Mouse (Mus musculus): ENCODE results near the gene Wipi2.
A peak's percentile ranks its signal among the peaks of the same experiment; 100 is the strongest.

Gene Wipi2

DNA sequence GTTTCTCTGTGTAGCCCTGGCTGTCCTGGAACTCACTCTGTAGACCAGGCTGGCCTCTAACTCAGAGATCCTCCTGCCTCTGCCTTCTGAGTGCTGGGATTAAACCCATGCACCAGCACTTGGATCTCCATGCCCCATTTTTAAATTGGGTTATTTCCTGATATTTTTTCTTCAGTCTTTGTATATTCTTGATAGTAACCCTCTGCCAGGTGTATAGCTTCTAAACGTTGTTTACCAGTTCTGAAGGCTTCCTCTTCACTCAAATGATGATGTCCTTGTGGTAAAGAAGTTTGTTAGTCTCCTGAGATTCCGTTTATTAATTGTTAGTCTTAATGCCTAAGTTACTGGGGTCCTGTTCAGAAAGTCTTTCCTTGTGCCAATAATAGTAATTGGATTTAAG lies at the start of gene Wipi2:
Gene Wipi2 (plus strand): TSS at position 301 of the 400 bp plus-strand sequence.
- DNase-seq (ENCODE audit: low spot score): no peak

DNA sequence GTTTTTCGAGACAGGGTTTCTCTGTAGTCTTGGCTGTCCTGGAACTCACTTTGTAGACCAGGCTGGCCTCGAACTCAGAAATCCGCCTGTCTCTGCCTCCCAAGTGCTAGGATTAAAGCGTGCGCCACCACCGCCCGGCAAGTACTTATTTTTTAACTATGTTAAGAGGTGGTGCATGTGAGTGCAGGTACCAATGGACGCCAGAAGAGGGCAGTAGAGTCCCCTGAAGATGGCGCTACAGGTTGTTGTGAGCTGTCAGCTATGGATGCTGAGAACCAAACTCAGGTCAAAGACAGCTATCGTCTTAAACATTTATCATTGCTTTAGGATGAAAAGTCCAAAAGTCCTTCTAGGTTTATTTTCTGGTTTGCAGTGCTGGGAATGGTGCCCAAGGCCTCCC lies 49.3 kb upstream of the Wipi2 start:
- no peak for DNase-seq (ENCODE audit: low spot score)

DNA sequence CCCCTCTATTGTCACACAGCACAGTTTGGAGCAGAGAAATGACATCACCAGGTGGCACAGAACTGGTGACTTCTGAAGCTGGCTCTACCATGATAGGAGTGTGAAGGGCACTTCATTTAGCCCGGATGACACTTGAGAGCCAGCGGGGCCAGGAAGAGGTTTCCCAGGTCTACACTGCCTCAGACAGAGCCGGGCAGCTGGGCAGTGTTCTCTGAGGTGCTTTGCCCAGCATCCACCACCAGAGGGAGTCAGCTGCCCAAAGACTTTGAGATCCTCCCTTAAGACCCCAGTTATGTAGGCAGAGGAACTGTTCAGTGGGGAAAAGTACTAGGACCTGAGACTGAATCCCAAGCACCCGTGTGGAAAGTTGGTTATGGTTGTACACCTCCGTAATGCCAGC lies 46.0 kb upstream of the Wipi2 start:
- DNase-seq (ENCODE audit: low spot score): peak; percentile 50

DNA sequence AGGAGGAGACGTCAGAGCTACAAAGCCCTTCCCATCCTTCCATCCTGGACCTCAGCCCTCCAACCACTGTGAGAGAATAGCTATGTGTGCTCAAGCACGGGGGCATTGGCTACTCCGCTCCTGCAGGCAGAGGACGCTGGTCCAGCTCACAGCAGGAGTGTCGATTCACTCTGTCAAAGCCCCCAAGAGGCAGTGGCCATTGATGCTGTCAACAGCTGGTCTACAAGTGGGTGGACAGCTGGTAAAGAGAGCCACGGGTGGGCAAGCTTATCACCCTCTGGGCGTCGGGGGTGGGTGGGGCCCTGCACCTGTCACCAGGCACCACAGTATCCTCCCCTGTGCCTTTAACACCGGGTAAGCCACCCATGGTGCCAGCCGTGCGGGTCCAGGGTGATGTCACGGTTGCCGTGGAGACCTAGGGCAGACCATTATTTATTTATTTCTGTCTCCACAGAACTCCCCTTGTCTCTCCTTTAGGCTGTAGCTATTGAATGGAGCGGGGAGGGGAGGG lies 43.8 kb upstream of the Wipi2 start:
- no peak for DNase-seq (ENCODE audit: low spot score)

DNA sequence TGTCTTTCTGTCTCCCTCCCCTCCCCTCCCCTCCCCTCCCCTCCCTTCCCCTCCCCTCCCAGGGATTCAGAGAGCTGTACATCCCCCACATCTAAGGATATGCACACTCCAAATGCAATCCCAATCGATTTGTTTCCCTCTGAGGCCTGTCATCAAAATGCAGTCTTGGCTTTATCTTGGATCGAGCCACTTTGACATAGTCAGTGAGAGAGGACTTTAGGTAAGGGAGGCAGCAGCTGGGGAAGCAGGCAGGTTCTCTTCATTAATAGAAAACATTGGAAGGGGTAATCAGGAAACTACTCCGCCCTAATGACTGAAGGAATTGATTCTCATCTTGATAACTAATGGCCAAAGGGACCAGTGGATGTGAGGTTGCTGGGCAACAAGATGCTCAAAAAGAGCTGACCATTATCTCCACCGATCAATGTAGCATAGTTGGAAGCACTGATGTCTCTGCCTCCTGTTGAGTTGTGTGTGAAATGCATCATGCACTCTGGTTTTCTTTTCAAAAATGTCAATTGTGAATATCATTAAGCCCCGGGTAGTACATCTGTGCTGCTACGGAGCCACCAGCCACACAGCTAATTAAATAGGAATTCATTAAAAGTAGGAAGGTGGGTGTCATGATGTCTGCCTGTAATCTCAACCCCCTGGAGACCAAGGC lies 36.4 kb upstream of the Wipi2 start:
- no peak for DNase-seq (ENCODE audit: low spot score)

DNA sequence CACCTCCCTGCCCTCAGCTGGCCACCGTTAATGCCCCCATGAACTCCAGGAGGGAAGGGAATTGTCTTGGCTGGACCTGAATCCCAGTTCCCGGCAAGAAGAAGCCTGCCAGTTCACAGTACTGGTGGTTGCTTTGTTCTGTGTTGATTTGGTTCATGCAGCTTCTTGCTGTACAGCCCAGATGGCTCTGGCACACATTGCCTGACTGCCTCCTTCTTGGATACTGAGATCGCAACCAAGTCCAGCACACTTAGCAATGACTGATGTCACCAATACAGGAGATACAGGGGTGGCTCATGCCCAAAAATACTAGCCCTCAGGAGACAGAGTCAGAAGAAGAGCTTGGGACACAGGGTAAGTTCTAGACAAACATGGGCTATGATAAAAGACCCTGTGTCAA lies 31.8 kb upstream of the Wipi2 start:
- no peak for DNase-seq (ENCODE audit: low spot score)

DNA sequence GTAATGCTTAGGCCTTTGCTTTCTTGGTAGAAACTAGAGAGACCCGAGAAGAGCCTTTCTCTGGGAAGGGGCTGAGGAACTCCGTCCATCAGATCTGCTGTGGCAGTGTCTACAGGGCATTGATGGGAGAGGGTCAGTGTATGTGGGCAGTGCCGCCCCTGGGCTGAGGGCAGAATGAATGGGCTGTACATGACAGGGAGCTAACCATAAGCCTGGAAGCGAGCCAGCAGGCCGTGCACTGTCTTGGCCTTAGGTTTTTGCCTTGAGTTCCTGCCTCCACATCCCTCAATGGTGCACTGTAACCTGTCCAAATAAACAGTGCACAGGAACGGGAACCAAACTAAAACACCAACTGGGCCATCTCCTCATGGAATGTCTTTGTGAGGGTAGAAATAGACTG lies 30.8 kb upstream of the Wipi2 start:
- DNase-seq (ENCODE audit: low spot score): no peak

DNA sequence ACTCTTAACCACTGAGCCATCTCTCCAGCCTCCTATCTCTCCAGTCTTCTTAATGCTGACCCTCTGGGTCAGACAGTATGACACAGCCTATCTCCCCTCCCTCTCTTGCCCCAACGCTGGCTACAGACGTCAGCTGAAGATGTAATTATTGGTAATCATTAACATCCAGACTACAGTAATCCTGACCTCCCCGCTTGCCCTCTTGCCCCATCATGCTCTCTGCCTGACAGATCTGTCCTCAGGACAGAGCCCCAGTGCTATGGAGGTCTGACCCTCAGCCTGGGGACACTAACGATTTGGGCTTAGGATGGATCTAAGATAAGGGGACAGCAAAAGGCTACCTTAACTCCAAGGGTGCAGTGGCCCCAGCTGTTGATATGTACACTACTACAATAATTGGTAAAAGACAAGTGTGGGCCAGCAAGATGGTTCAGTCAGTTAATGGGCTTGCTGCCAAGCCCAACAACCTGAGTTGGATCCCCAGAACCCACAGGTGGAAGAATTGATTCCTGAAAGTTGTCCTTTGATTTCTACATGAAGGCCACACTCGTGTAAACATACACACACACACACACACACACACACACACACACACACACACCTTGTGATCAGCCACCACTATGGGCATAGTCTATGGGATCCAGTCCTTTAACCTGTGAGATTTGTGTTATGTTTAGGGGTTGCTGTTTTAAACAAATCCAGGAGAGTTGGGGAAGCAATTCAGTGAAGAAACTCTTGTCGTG lies 29.7 kb upstream of the Wipi2 start:
- no peak for DNase-seq (ENCODE audit: low spot score)

DNA sequence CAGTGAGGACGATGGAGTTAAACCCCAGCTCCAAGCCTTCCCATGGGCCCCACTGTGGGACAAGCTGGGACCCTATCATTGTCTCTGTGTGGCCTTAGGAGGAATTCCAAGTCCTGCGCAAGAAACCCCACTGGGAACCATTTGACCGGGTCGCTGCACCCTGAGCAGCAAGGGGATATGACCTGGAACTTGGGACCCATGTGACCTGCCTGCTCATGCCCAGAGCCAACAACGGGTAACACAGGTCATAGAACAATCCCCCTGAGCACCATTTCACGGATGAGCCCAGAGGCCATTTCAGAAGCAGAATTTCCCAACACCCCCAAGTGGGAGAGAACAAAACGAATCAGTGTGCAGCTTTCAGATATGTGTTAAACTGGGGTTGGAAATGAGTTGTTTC lies 23.1 kb upstream of the Wipi2 start:
- no peak for DNase-seq (ENCODE audit: low spot score)

DNA sequence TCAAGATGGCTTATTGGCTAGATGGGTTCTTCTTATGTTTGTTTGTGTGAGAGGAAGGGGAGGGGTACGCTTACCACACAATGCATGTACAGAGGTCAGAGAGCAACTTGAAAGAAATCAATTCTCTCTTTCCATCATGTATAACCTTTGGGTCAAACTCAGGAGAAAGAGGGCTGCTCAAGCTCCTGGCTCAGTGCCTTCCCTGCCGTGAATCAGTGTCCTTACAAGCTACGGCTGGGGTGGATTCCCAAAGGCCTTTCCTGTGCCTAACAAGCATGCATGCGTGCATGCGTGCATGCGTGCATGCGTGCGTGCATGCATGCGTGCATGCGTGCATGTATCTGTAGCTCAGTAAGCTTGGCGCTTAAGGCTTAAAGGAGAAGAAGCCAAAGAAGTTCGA lies 22.2 kb upstream of the Wipi2 start:
- DNase-seq (ENCODE audit: low spot score): no peak

DNA sequence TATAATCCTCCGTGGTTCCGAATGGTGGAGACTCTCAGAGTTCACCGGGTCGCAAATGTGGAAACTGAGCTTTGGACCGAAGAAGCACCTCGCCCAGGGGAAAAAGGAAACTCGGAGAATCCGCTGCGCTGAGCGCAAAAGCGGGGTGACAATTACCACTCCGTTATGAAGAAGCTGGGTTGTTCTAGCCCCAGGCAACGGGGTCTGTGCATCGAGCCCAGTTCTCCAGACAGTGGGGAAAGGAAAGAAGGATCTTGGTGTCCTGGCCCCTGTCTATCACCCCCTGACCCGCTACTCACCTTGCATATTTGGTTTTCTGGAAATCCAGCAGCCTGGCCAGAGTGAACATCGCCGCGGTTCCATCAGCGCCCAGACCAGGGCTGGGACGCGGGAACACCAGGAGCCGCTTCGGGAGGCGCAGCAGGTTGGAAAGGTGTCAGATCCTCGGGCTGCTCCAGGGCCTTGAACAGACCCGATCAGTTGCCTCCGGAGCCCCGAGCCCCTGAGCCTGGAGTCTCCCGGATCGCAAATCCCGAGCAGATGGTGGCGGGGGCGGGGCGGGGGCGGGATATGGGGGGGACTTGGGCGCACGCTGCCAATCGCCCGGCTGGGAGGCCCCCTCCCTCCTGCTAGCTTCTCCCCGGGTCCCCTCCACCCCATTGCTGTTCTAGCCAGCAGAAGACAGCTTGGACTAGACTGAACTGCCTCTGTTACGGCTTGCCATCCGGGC lies 19.1 kb upstream of the Wipi2 start, which contains the start of gene Mmd2:
Gene Mmd2 (minus strand): TSS at position 542 of the 730 bp plus-strand sequence.
- DNase-seq (ENCODE audit: low spot score): no peak

DNA sequence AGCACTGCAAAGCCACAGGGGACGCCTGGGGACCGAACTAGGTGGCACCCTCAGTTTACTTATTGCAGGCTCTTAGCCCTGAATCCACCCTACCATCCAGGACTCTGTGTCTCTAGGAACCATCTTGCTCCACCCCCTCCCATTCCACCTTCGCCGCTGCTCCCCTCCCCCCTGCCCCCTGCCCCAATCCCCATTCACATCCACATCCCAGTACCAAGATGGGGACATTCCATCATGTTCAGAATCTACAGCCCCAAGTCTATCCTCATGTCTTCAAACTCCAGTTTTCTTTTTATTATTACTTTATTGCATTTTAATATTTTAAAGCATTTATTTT lies 18.5 kb upstream of the Wipi2 start:
- no peak for DNase-seq (ENCODE audit: low spot score)

DNA sequence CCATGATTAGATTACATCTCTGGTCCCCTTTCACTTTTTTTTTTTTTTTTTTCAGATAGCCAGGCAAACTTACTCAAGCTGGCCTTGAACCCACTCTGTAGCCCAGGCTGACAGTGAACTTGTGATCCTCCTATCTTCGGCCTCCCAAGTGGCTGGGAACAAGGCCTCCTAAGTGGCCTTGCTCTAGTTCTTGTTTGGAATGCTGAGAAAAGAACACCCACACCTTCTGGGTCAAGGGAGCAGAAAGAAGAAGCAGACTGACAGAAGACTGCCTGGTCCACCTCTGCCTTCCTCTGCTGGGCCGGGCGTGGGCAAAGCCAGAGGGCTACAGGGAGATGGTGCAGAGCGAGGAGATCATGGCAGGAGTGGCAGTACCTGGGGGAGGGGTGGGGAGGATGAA lies 17.1 kb upstream of the Wipi2 start:
- DNase-seq (ENCODE audit: low spot score): no peak

DNA sequence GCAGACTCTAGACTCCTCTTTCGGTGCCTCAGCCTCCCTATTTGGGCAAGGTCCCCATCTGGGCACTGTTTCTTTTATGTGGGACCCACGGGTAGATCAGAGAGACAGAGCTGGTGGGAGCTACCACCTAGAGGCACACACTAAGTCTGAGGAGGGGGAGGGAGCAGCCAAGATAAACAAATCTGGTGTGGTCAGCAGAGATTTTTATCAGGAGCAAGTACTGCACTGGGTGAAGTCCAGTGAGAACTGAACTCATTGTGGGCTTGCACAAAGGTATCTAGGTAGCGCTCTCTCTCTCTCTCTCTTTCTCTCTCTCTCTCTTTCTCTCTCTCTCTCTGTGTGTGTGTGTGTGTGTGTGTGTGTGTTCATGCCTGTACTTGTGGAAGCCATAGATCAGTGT lies 13.0 kb upstream of the Wipi2 start:
- no peak for DNase-seq (ENCODE audit: low spot score)

DNA sequence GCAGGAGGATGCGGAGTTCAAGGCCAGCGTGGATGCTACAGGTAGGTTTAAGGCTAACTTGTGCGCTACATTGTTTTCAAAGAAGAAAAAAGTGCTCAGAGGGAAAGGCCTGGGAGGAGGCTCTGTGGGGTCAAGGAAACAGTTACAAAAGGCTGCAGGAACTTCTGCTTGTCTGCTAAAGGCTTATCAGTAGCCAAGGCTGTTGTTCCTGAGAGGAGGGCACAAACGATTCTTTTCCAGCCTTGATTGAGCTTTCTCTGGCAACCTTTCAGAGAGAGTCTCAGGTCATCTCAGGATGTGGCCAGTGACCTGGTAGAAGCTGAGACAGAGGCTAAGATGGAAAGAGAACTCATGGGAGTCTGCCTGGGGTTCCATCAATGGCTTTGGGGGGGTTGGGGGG lies 11.9 kb upstream of the Wipi2 start:
- DNase-seq (ENCODE audit: low spot score): no peak

DNA sequence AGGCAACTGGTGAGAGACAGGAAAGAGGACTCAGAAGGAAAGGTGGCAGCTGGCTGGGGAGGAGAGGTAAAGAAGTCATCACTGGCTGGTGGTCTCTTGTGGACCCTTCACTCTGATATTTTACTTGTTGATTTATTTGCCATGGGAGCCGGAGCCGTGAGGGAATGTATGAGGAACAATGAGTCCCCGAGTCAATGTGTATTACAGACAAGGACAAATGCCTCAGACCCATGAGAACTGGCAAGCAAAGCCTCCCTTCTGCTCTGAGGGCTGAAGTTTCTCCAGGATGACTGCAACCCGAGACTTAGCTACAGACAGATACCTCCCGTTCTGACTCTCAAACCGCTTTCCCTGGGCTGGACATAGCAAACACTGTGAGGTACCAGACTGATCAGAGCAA lies 11.2 kb upstream of the Wipi2 start:
- DNase-seq (ENCODE audit: low spot score): no peak

DNA sequence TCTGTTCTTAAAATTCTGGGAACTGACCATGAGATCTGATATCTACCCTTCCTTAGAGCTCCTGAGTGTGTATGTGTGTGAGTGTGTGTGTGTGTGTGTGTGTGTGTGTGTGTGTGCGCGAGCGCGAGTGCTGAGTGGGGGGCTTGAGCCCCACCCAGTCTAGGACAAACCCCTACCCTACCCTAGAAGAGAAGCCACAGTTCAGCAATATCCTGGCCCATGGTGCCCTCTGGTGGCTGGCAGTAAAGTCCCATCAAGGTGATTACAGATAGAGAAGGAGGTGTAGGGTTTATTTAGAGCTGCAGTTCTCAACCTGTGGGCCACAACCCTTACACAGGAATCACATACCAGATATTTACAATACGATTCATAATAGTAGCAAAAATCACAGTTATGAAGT lies 7.6 kb upstream of the Wipi2 start:
- peak; percentile 22 for DNase-seq (ENCODE audit: low spot score)

DNA sequence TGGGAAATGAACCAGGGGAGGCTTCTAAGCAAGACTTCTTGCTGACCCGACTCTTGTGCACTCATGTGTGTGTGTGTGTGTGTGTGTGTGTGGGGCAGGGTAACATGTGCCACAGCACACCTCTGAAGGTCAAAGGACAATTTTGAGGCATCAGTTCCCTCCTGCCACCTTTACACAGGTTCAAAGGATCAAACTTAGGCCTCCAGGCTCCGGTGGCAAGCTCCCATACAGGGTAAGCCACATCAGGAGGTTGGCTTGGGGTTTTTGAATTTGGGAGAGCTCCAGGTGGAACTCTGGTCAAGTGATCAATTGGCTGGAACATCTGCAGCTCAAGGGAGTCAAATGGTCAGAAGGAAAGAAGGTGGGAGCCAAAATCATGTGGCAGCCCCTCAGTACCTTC lies 6.1 kb upstream of the Wipi2 start:
- no peak for DNase-seq (ENCODE audit: low spot score)

DNA sequence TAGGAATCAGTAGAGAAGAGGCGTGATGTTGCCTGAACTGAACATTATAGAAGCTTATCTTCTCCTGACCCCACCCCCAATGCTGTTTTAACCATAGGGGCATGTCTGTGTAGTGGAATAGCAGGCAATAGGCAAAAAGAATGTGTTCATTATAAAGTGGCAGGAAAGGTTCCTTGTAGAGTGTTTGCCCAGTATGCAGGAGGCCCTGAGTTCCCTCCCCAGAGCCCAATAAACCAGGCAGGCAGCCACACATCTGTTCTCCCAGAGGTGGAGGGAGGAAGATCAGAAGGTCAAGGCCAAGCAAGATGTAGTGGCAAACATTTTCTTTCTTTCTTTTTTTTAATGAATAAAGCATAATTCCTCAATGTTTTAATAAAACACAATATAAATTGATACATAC lies 5.4 kb upstream of the Wipi2 start:
- DNase-seq (ENCODE audit: low spot score): no peak

DNA sequence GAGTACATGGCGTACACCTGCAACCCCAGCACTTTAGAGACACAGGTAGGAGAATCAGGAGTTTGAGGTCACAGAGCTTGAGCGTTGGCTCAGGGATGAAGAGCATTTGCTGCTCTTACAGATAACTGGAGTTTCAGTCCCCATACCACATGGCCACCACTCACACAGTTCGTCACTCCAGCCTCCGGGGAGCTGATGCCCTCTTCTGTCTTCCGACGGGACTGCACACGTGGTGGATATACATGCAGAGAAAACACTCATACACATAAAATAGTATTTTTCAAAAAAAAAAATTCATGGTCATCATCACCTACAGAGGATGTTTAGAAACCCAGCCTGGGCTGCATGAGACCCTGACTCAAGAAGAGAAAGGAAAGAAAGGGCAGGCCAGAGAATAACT lies 4.4 kb upstream of the Wipi2 start:
- no peak for DNase-seq (ENCODE audit: low spot score)

DNA sequence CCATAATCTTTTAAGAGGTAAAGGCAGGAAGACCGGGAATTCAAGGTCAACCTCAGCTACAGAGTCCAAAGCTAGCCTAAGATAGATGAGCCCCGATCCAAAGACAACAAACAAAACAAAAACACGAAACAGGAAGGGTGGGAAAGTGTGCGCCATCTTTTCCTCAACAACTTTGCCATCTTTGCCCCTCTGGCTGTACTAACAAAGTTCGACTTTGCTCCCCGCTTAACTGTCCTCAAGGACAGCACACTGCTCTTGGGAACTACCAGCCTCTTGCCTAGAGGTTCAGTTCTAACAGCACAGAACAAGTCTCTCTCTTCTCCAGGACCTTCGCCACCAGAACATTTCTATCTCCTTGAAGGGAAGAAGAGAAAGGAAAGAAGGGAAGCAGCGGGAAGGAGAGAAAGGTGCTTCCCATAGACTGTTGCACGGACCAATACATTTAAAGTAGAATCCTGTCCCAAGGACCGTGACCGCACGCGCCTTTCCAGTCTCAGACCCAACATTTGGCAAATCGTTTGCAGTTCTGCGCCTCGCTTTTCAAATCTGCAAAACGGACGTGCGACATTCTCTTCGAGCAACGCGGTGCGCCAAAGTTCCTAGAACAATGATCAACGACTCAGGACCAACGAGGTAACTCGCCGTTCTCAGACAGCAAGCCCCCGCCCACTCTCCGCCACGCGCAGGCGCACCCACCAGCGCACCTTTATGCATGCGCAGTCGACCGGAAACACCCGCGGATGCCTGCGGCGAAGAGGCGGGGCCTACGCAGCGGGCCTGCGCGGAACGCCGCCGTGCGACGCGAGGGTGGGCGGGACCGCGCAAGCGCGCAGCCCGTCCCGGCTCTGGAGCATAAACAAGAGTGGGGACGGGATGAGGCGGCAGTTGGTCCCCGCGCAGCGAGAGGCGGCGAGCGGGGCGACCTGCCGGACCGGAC lies 1.5 kb downstream of the Wipi2 start:
- DNase-seq (ENCODE audit: low spot score): peak; percentile 93

DNA sequence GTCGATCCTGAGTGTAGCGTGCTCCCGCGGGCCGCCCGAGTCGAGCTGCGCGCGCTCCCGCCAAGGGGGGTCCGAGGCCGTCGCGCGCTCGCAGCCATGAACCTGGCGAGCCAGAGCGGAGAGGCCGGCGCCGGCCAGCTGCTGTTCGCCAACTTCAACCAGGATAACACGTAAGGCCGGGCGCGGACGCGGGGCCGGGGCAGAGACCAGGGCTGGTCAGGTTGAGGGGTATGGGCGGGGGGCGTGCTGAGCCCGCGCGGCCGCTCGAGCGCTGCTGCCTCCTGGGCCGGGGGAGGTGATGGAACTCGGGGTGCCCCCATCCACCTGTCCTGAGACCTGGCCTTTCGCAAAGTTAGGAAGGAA lies 2.1 kb downstream of the Wipi2 start:
- DNase-seq (ENCODE audit: low spot score): no peak

Measured in ovary, postnatal 14 days (tissue).